Mouse (Mus musculus): ENCODE data around the gene Spn.

DNA sequence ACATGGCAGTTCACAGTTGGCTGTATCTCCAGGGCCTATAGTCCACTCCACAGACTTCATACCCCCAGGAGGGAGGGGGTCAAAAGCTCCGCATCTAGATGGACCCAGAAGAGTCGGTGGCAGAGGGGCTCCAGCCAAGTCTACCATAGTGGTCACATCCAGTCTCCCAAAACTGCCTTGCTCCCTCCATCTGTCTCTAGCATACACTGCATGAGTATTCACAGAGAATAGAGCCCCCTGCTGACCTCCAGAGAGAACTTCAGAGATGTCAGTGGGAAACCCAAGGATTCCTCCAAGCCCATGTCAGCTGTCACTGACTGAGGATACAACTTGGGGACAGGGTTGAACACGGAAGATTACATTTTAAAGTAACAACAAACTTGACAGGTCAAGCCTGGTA lies 48.0 kb upstream of the Spn start:
- TF ChIP-seq CTCF (IDR thresholded peaks at IDR 0.05; ENCODE audit: low read depth) (peak; percentile 71), EP300 (IDR thresholded peaks at IDR 0.05; ENCODE audit: low read depth) (no peak)

Measured in heart, postnatal 0 days (tissue).